Mouse (Mus musculus): ENCODE results near the gene Hist1h3f.

Hist1h3f gene

GRCm38 (mm10) chr13:23543965-23544786 is at the start of gene Hist1h3f:
Gene Hist1h3f (plus strand): TSS chr13:23544052.
- DNase-seq (ENCODE audit: low read depth), result peak; percentile 91

- no peak for DNase-seq (ENCODE audit: low read depth)
Measured at GRCm38 (mm10) chr13:23495526-23495925, 48.3 kb upstream of the Hist1h3f start.

- no peak for DNase-seq (ENCODE audit: low read depth)
Measured at GRCm38 (mm10) chr13:23497656-23498321, 46.1 kb upstream of the Hist1h3f start.

GRCm38 (mm10) chr13:23498653-23499052 is 45.2 kb upstream of the Hist1h3f start:
- DNase-seq (ENCODE audit: low read depth), result no peak

GRCm38 (mm10) chr13:23499943-23500342 is 43.9 kb upstream of the Hist1h3f start:
- DNase-seq (ENCODE audit: low read depth), result no peak

- DNase-seq (ENCODE audit: low read depth), result peak; percentile 79
Measured at GRCm38 (mm10) chr13:23500424-23501200, 43.2 kb upstream of the Hist1h3f start.

- no peak for DNase-seq (ENCODE audit: low read depth)
Measured at GRCm38 (mm10) chr13:23501511-23501910, 42.3 kb upstream of the Hist1h3f start.

GRCm38 (mm10) chr13:23502031-23502567 is 41.8 kb upstream of the Hist1h3f start:
- DNase-seq (ENCODE audit: low read depth), result no peak

- DNase-seq (ENCODE audit: low read depth), result no peak
Measured at GRCm38 (mm10) chr13:23502916-23503315, 40.9 kb upstream of the Hist1h3f start.

GRCm38 (mm10) chr13:23503797-23504196 is 40.1 kb upstream of the Hist1h3f start:
- no peak for DNase-seq (ENCODE audit: low read depth)

- no peak for DNase-seq (ENCODE audit: low read depth)
Measured at GRCm38 (mm10) chr13:23505662-23506345, 38.0 kb upstream of the Hist1h3f start.

- no peak for DNase-seq (ENCODE audit: low read depth)
Measured at GRCm38 (mm10) chr13:23506351-23506750, 37.5 kb upstream of the Hist1h3f start.

- no peak for DNase-seq (ENCODE audit: low read depth)
Measured at GRCm38 (mm10) chr13:23506819-23507515, 36.9 kb upstream of the Hist1h3f start.

GRCm38 (mm10) chr13:23510127-23510526 is 33.7 kb upstream of the Hist1h3f start:
- no peak for DNase-seq (ENCODE audit: low read depth)

GRCm38 (mm10) chr13:23513517-23513916 is 30.3 kb upstream of the Hist1h3f start:
- no peak for DNase-seq (ENCODE audit: low read depth)

GRCm38 (mm10) chr13:23515281-23515680 is 28.6 kb upstream of the Hist1h3f start:
- DNase-seq (ENCODE audit: low read depth), result no peak

- DNase-seq (ENCODE audit: low read depth), result no peak
Measured at GRCm38 (mm10) chr13:23515826-23516620, 27.8 kb upstream of the Hist1h3f start.

- no peak for DNase-seq (ENCODE audit: low read depth)
Measured at GRCm38 (mm10) chr13:23516822-23517602, 26.8 kb upstream of the Hist1h3f start.

- no peak for DNase-seq (ENCODE audit: low read depth)
Measured at GRCm38 (mm10) chr13:23517603-23518294, 26.1 kb upstream of the Hist1h3f start.

Data from c-Kit-positive CD71-positive TER-119-negative erythroid progenitor cells, embryonic 14.5 days (primary cell).